Mouse (Mus musculus): Measurements from ENCODE around the gene Adh1.

DNA sequence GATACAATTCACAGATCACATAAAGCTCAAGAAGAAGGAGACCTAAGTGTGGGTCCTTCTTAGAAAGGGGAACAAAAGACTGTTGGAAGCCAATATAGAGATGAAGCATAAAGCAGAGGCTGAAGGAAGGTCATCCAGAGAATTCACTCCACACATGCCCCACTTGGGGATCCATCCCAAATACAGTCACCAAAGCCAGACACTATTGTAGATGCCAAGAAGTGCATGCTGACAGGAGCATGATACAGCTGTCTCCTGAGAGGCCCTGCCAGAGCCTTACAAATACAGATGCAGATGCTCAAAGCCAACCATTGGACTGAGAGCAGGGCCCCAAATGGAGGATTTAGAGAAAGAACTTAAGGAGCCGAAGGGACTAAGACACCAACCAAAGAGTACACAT lies 23.0 kb downstream of the Adh1 start:
- no peak for TF ChIP-seq CTCF (IDR thresholded peaks at IDR 0.05; ENCODE audit: extremely low read depth, insufficient read depth, insufficient read length, insufficient replicate concordance)
- TF ChIP-seq POLR2A (IDR thresholded peaks at IDR 0.05; ENCODE audit: low read depth, low read length), result no peak

Measured in spleen, adult 2 months (tissue).